31 mouse cellular contexts compared by ENCODE assay signal in the genomic region with DNA sequence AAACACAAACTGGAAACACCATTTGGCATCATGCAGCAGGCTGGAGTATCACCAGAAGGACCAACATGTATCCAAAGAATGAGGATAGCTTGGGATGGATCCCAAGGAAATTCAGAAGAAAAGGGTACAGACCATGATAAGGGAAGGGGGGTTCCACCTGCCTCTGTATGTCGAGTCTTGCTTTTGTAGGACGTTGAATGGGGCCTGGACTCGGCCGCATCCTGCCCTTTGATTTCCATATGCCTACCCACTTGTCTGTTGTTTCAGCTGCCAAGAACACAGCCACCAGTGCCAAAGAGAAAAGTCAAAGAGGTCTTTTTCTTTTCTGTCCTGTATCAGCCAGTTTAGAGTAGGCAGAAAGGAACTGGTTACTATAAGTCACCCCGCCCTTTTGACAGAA.
DNase-seq lines count a peak whose midpoint lies in the region; ATAC-seq and TF ChIP-seq lines count a peak whose summit lies in the region.
"Had no signal": no experiment of that assay in that cellular context is flagged by ENCODE, and none has a peak within 500 bp of the region (broad histone marks: within the 10 kb centered on the region; RNA-seq: fewer than 3 reads in every experiment).

No protein-coding gene starts in this region.

- no peak overlapping the region for H3K4me3 ChIP-seq in forebrain, embryonic 16.5 days (replicated peaks; ENCODE audit: low read length)
- no peak overlapping the region for H3K4me3 ChIP-seq in forebrain, embryonic 11.5 days (ENCODE audit: low read depth, low read length)
- H3K4me3 ChIP-seq in cerebellum, adult 2 months (replicated peaks; ENCODE audit: insufficient read depth, low read depth, low read length) = no peak overlapping the region
- H3K4me3 ChIP-seq: heart, embryonic 10.5 days; heart, embryonic 15.5 days; hindbrain, embryonic 13.5 days; liver, embryonic 15.5 days; lung, embryonic 15.5 days; midbrain, embryonic 10.5 days; midbrain, embryonic 15.5 days; neural tube, embryonic 15.5 days had no signal

- DNase-seq in cerebellum, adult 11 months = no peak
- no peak for DNase-seq in forebrain, embryonic 11.5 days (ENCODE audit: low spot score)
- peak; percentile 26 to 57 for DNase-seq in cerebellum, adult 2 months
- peak; percentile 44 to 58 for DNase-seq in cerebellum, postnatal 25 days
- no peak for DNase-seq in layer of hippocampus, postnatal 14 days (ENCODE audit: low spot score in 2 of 2)
- no peak for DNase-seq in heart, postnatal 14 days
- DNase-seq: adrenal gland, adult 2 months; gastrocnemius, postnatal 25 days; heart, adult 11 months; heart, postnatal 36 days; kidney, adult 8-10 months; kidney, postnatal 4 days; layer of hippocampus, postnatal 36 days; liver; right cerebral cortex, postnatal 25 days; spleen, adult 18-20 months; thymus, postnatal 25 days had no signal

- no peak overlapping the region for H3K9ac ChIP-seq in forebrain, embryonic 16.5 days (replicated peaks; ENCODE audit: low read depth, low read length)
- H3K9ac ChIP-seq in forebrain, embryonic 11.5 days (ENCODE audit: low read length) = no peak overlapping the region
- H3K9ac ChIP-seq: heart, embryonic 15.5 days; hindbrain, embryonic 13.5 days; liver, embryonic 15.5 days; lung, embryonic 15.5 days; midbrain, embryonic 15.5 days; neural tube, embryonic 15.5 days had no signal

- intact Hi-C loops in heart, postnatal 14 days (cut with DNase I) = no loop called here

- 0 out of 2 replicates have a peak, but pooled peaks have one; percentile 32 for ATAC-seq in cerebellum, adult (ENCODE audit: insufficient number of reproducible peaks, low FRiP score, low TSS enrichment)
- ATAC-seq in forebrain, embryonic 16.5 days = peak; percentile 73
- ATAC-seq in forebrain, embryonic 11.5 days (replicated peaks; ENCODE audit: low FRiP score) = no peak
- ATAC-seq: activated CD4-positive, CD25-positive, alpha-beta regulatory T cell, adult 4 months; intestine, embryonic 16.5 days; midbrain, embryonic 15.5 days had no signal

- H3K4me1 ChIP-seq in forebrain, embryonic 16.5 days (replicated peaks; ENCODE audit: control insufficient read depth, insufficient read depth, low read length) = 0 out of 2 replicates have a peak, but pooled peaks cover 5% of the 10 kb centered on the region
- H3K4me1 ChIP-seq in forebrain, embryonic 11.5 days (replicated peaks; ENCODE audit: control insufficient read depth, insufficient read depth, low read length) = no peaks in the 10 kb centered on the region
- no peaks in the 10 kb centered on the region for H3K4me1 ChIP-seq in cerebellum, adult 2 months (ENCODE audit: control insufficient read depth, insufficient read depth, low read length)
- H3K4me1 ChIP-seq: heart, embryonic 10.5 days; heart, embryonic 15.5 days; hindbrain, embryonic 13.5 days; liver, embryonic 15.5 days; lung, embryonic 15.5 days; midbrain, embryonic 10.5 days; midbrain, embryonic 15.5 days; neural tube, embryonic 15.5 days had no signal

- TF ChIP-seq CTCF in cerebellum, adult 2 months (IDR thresholded peaks at IDR 0.05; ENCODE audit: borderline replicate concordance, insufficient read depth, low read depth, low read length) = no peak

- no peak overlapping the region for H3K27ac ChIP-seq in forebrain, embryonic 16.5 days (ENCODE audit: low read length)
- no peak overlapping the region for H3K27ac ChIP-seq in forebrain, embryonic 11.5 days (ENCODE audit: low read depth, low read length)
- no peak overlapping the region for H3K27ac ChIP-seq in cerebellum, adult 2 months (ENCODE audit: insufficient read depth, low read length)
- H3K27ac ChIP-seq: heart, embryonic 10.5 days; heart, embryonic 15.5 days; hindbrain, embryonic 13.5 days; kidney, postnatal 0 days; liver, embryonic 15.5 days; lung, embryonic 15.5 days; midbrain, embryonic 10.5 days; midbrain, embryonic 15.5 days; neural tube, embryonic 15.5 days had no signal

- H3K27me3 ChIP-seq in forebrain, embryonic 16.5 days (replicated peaks; ENCODE audit: control insufficient read depth, insufficient read depth, low read length) = no peaks in the 10 kb centered on the region
- no peaks in the 10 kb centered on the region for H3K27me3 ChIP-seq in forebrain, embryonic 11.5 days (ENCODE audit: control insufficient read depth, insufficient read depth, low read length)
- H3K27me3 ChIP-seq in cerebellum, adult 2 months (ENCODE audit: control insufficient read depth, insufficient read depth, low read length) = no peaks in the 10 kb centered on the region
- H3K27me3 ChIP-seq: CH12.LX; heart, embryonic 15.5 days; hindbrain, embryonic 13.5 days; liver, embryonic 15.5 days; lung, embryonic 15.5 days; midbrain, embryonic 15.5 days; neural tube, embryonic 15.5 days had no signal

- 59% methylated on average over 5 of the region's 5 CpGs for WGBS in forebrain, embryonic 16.5 days
- WGBS in forebrain, embryonic 11.5 days = 88% methylated on average over 5 of the region's 5 CpGs
- WGBS in cerebellum, adult 2 months = 35% methylated on average over 5 of the region's 5 CpGs

- no peak overlapping the region for H3K4me2 ChIP-seq in forebrain, embryonic 16.5 days (ENCODE audit: low read length)
- H3K4me2 ChIP-seq in forebrain, embryonic 11.5 days (ENCODE audit: low read depth, low read length, severe bottlenecking) = no peak overlapping the region
- H3K4me2 ChIP-seq: heart, embryonic 15.5 days; hindbrain, embryonic 13.5 days; liver, embryonic 15.5 days; lung, embryonic 15.5 days; midbrain, embryonic 15.5 days; neural tube, embryonic 15.5 days had no signal

- no peaks in the 10 kb centered on the region for H3K36me3 ChIP-seq in forebrain, embryonic 16.5 days (ENCODE audit: control insufficient read depth, insufficient read depth)
- no peaks in the 10 kb centered on the region for H3K36me3 ChIP-seq in forebrain, embryonic 11.5 days (ENCODE audit: control insufficient read depth, insufficient read depth, low read length)
- H3K36me3 ChIP-seq: heart, embryonic 10.5 days; heart, embryonic 15.5 days; hindbrain, embryonic 13.5 days; liver, embryonic 15.5 days; lung, embryonic 15.5 days; midbrain, embryonic 10.5 days; midbrain, embryonic 15.5 days; neural tube, embryonic 15.5 days had no signal

- TF ChIP-seq POLR2A in cerebellum, adult 2 months (IDR thresholded peaks at IDR 0.05; ENCODE audit: borderline replicate concordance, insufficient read depth, low read length) = no peak

- no peaks in the 10 kb centered on the region for H3K9me3 ChIP-seq in forebrain, embryonic 16.5 days (ENCODE audit: control insufficient read depth, low read length)
- H3K9me3 ChIP-seq in forebrain, embryonic 11.5 days (ENCODE audit: control insufficient read depth, low read length) = no peaks in the 10 kb centered on the region
- H3K9me3 ChIP-seq: heart, embryonic 10.5 days; heart, embryonic 15.5 days; hindbrain, embryonic 13.5 days; liver, embryonic 15.5 days; lung, embryonic 15.5 days; midbrain, embryonic 10.5 days; midbrain, embryonic 15.5 days; neural tube, embryonic 15.5 days had no signal

Comparison
In these comparisons a context has a peak if more than half of its experiments do, and no peak if none do; other contexts are left out.
1. DNase-seq: peak in cerebellum, adult 2 months (2 of 2) and cerebellum, postnatal 25 days (2 of 2); none in cerebellum, adult 11 months (single experiment), forebrain, embryonic 11.5 days (single experiment), layer of hippocampus, postnatal 14 days (0 of 2) and heart, postnatal 14 days (0 of 2).